Mouse (Mus musculus): ENCODE measurements around the gene Elmod2. TPM values are rescaled to one million over a fixed set of nuclear protein-coding genes. Genes with fewer than 3 reads are reported as not detected.
A peak's percentile ranks its signal among the peaks of the same experiment; 100 is the strongest.
"Not testable (repeated sequence)": the region's sequence is repeated elsewhere in the genome, so short reads cannot be mapped to it uniquely, and the experiment has no call there.

Gene Elmod2
- polyA plus RNA-seq, 1 experiment from 2014 or later: 36.1 TPM

GRCm38 (mm10) chr8:83315084-83315483 is 17.2 kb downstream of the Elmod2 start:
- H3K36me3 ChIP-seq (replicated peaks; ENCODE audit: control insufficient read depth, insufficient read depth, low read depth, low read length); H3K4me3 ChIP-seq (ENCODE audit: low read depth, low read length); H3K4me2 ChIP-seq (ENCODE audit: low read depth, low read length); H3K9me3 ChIP-seq (replicated peaks; ENCODE audit: control insufficient read depth, low read length); H3K27me3 ChIP-seq (ENCODE audit: control insufficient read depth, insufficient read depth, low read length); H3K27ac ChIP-seq (replicated peaks; ENCODE audit: low read depth, low read length); H3K4me1 ChIP-seq (ENCODE audit: control insufficient read depth, insufficient read depth, low read length); ATAC-seq (replicated peaks; ENCODE audit: insufficient number of reproducible peaks, low FRiP score, low TSS enrichment, low read depth); H3K9ac ChIP-seq (replicated peaks; ENCODE audit: low read length): not testable (repeated sequence)
- WGBS: 74% methylated on average over 4 of the region's 4 CpGs
- peak; percentile 77 for DNase-seq (ENCODE audit: low spot score)

- Histone ChIP-seq H3K4me1 (ENCODE audit: control insufficient read depth, insufficient read depth, low read length) (no peaks in the 10 kb centered on the region), H3K9me3 (replicated peaks; ENCODE audit: control insufficient read depth, low read length) (no peaks in the 10 kb centered on the region), H3K27ac (replicated peaks; ENCODE audit: low read depth, low read length) (no peak overlapping the region), H3K4me2 (ENCODE audit: low read depth, low read length) (no peak overlapping the region), H3K27me3 (ENCODE audit: control insufficient read depth, insufficient read depth, low read length) (no peaks in the 10 kb centered on the region), H3K9ac (replicated peaks; ENCODE audit: low read length) (no peak overlapping the region), H3K4me3 (ENCODE audit: low read depth, low read length) (no peak overlapping the region), H3K36me3 (replicated peaks; ENCODE audit: control insufficient read depth, insufficient read depth, low read depth, low read length) (no peaks in the 10 kb centered on the region)
- 88% methylated on average over 6 of the region's 6 CpGs for WGBS
- ATAC-seq (replicated peaks; ENCODE audit: insufficient number of reproducible peaks, low FRiP score, low TSS enrichment, low read depth): no peak
- DNase-seq (ENCODE audit: low spot score): no peak
Observed at GRCm38 (mm10) chr8:83309836-83310235, 22.4 kb downstream of the Elmod2 start.

- H3K27me3 ChIP-seq (ENCODE audit: control insufficient read depth, insufficient read depth, low read length): no peaks in the 10 kb centered on the region
- no peak overlapping the region for H3K9ac ChIP-seq (replicated peaks; ENCODE audit: low read length)
- H3K4me2 ChIP-seq (ENCODE audit: low read depth, low read length): no peak overlapping the region
- H3K4me3 ChIP-seq (ENCODE audit: low read depth, low read length): no peak overlapping the region
- no peaks in the 10 kb centered on the region for H3K36me3 ChIP-seq (replicated peaks; ENCODE audit: control insufficient read depth, insufficient read depth, low read depth, low read length)
- DNase-seq (ENCODE audit: low spot score) (no peak), ATAC-seq (replicated peaks; ENCODE audit: insufficient number of reproducible peaks, low FRiP score, low TSS enrichment, low read depth) (no peak)
- H3K4me1 ChIP-seq (ENCODE audit: control insufficient read depth, insufficient read depth, low read length): no peaks in the 10 kb centered on the region
- H3K27ac ChIP-seq (replicated peaks; ENCODE audit: low read depth, low read length): no peak overlapping the region
- 88% methylated on average over 1 of the region's 1 CpGs for WGBS
- H3K9me3 ChIP-seq (replicated peaks; ENCODE audit: control insufficient read depth, low read length): no peaks in the 10 kb centered on the region
Observed at GRCm38 (mm10) chr8:83304946-83305345, 27.3 kb downstream of the Elmod2 start.

GRCm38 (mm10) chr8:83300135-83300534 is 32.2 kb downstream of the Elmod2 start:
- WGBS: 68% methylated on average over 1 of the region's 1 CpGs
- no peak for DNase-seq (ENCODE audit: low spot score)

GRCm38 (mm10) chr8:83297375-83297774 is 34.9 kb downstream of the Elmod2 start:
- Histone ChIP-seq H3K27ac (replicated peaks; ENCODE audit: low read depth, low read length) (no peak overlapping the region), H3K4me1 (ENCODE audit: control insufficient read depth, insufficient read depth, low read length) (no peaks in the 10 kb centered on the region), H3K9me3 (replicated peaks; ENCODE audit: control insufficient read depth, low read length) (no peaks in the 10 kb centered on the region), H3K4me2 (ENCODE audit: low read depth, low read length) (no peak overlapping the region), H3K27me3 (ENCODE audit: control insufficient read depth, insufficient read depth, low read length) (no peaks in the 10 kb centered on the region), H3K36me3 (replicated peaks; ENCODE audit: control insufficient read depth, insufficient read depth, low read depth, low read length) (no peaks in the 10 kb centered on the region), H3K4me3 (ENCODE audit: low read depth, low read length) (no peak overlapping the region), H3K9ac (replicated peaks; ENCODE audit: low read length) (no peak overlapping the region)
- DNase-seq (ENCODE audit: low spot score) (no peak), ATAC-seq (replicated peaks; ENCODE audit: insufficient number of reproducible peaks, low FRiP score, low TSS enrichment, low read depth) (no peak)
- WGBS: 68% methylated on average over 4 of the region's 4 CpGs

More at GRCm38 (mm10) chr8:83300135-83300534, 32.2 kb downstream of the Elmod2 start:
- Histone ChIP-seq H3K4me2 (ENCODE audit: low read depth, low read length) (no peak overlapping the region), H3K4me1 (ENCODE audit: control insufficient read depth, insufficient read depth, low read length) (no peaks in the 10 kb centered on the region), H3K27me3 (ENCODE audit: control insufficient read depth, insufficient read depth, low read length) (no peaks in the 10 kb centered on the region), H3K4me3 (ENCODE audit: low read depth, low read length) (no peak overlapping the region), H3K27ac (replicated peaks; ENCODE audit: low read depth, low read length) (no peak overlapping the region), H3K9me3 (replicated peaks; ENCODE audit: control insufficient read depth, low read length) (no peaks in the 10 kb centered on the region), H3K36me3 (replicated peaks; ENCODE audit: control insufficient read depth, insufficient read depth, low read depth, low read length) (no peaks in the 10 kb centered on the region), H3K9ac (replicated peaks; ENCODE audit: low read length) (no peak overlapping the region)
- no peak for ATAC-seq (replicated peaks; ENCODE audit: insufficient number of reproducible peaks, low FRiP score, low TSS enrichment, low read depth)

- Histone ChIP-seq H3K4me1 (ENCODE audit: control insufficient read depth, insufficient read depth, low read length) (no peaks in the 10 kb centered on the region; the same call in 1 of the 2 replicates), H3K4me2 (ENCODE audit: low read depth, low read length) (peak within 1 kb of the TSS; percentile 48), H3K27ac (replicated peaks; ENCODE audit: low read depth, low read length) (no peak within 1 kb of the TSS), H3K9ac (replicated peaks; ENCODE audit: low read length) (peak within 1 kb of the TSS; percentile 25; the same call in 1 of the 2 replicates), H3K9me3 (replicated peaks; ENCODE audit: control insufficient read depth, low read length) (no peaks in the 10 kb centered on the region), H3K36me3 (replicated peaks; ENCODE audit: control insufficient read depth, insufficient read depth, low read depth, low read length) (no peaks in the 10 kb centered on the region), H3K4me3 (ENCODE audit: low read depth, low read length) (peak within 1 kb of the TSS; percentile 15; the same call in 1 of the 2 replicates), H3K27me3 (ENCODE audit: control insufficient read depth, insufficient read depth, low read length) (peaks cover 13% of the 10 kb centered on the region)
- no peak for ATAC-seq (replicated peaks; ENCODE audit: insufficient number of reproducible peaks, low FRiP score, low TSS enrichment, low read depth)
- 6% methylated on average over 20 of the region's 20 CpGs for WGBS
- DNase-seq (ENCODE audit: low spot score): peak; percentile 4
Observed at GRCm38 (mm10) chr8:83290176-83290575, 42.1 kb downstream of the Elmod2 start, which contains the start of gene Ucp1. Ucp1 (plus strand) TSS chr8:83290352.

- H3K4me3 ChIP-seq (ENCODE audit: low read depth, low read length): no peak overlapping the region
- no peaks in the 10 kb centered on the region; the same call in 1 of the 2 replicates for H3K4me1 ChIP-seq (ENCODE audit: control insufficient read depth, insufficient read depth, low read length)
- no peaks in the 10 kb centered on the region for H3K36me3 ChIP-seq (replicated peaks; ENCODE audit: control insufficient read depth, insufficient read depth, low read depth, low read length)
- H3K27me3 ChIP-seq (ENCODE audit: control insufficient read depth, insufficient read depth, low read length): peaks cover 10% of the 10 kb centered on the region
- DNase-seq (ENCODE audit: low spot score) (no peak), ATAC-seq (replicated peaks; ENCODE audit: insufficient number of reproducible peaks, low FRiP score, low TSS enrichment, low read depth) (no peak)
- no peaks in the 10 kb centered on the region for H3K9me3 ChIP-seq (replicated peaks; ENCODE audit: control insufficient read depth, low read length)
- 89% methylated on average over 8 of the region's 8 CpGs for WGBS
- H3K27ac ChIP-seq (replicated peaks; ENCODE audit: low read depth, low read length): no peak overlapping the region
- H3K4me2 ChIP-seq (ENCODE audit: low read depth, low read length): no peak overlapping the region
- H3K9ac ChIP-seq (replicated peaks; ENCODE audit: low read length): no peak overlapping the region
Observed at GRCm38 (mm10) chr8:83285391-83285790, 46.9 kb downstream of the Elmod2 start.

- WGBS: 80% methylated on average over 6 of the region's 6 CpGs
- no peak overlapping the region for H3K4me2 ChIP-seq (ENCODE audit: low read depth, low read length)
- no peaks in the 10 kb centered on the region for H3K36me3 ChIP-seq (replicated peaks; ENCODE audit: control insufficient read depth, insufficient read depth, low read depth, low read length)
- no peak overlapping the region for H3K9ac ChIP-seq (replicated peaks; ENCODE audit: low read length)
- no peak for ATAC-seq (replicated peaks; ENCODE audit: insufficient number of reproducible peaks, low FRiP score, low TSS enrichment, low read depth)
- no peak overlapping the region for H3K27ac ChIP-seq (replicated peaks; ENCODE audit: low read depth, low read length)
- H3K27me3 ChIP-seq (ENCODE audit: control insufficient read depth, insufficient read depth, low read length): no peaks in the 10 kb centered on the region
- no peak for DNase-seq (ENCODE audit: low spot score)
- H3K4me3 ChIP-seq (ENCODE audit: low read depth, low read length): no peak overlapping the region
- no peaks in the 10 kb centered on the region for H3K4me1 ChIP-seq (ENCODE audit: control insufficient read depth, insufficient read depth, low read length)
- no peaks in the 10 kb centered on the region for H3K9me3 ChIP-seq (replicated peaks; ENCODE audit: control insufficient read depth, low read length)
Observed at GRCm38 (mm10) chr8:83278431-83278830, 53.9 kb downstream of the Elmod2 start.
